Mouse (Mus musculus) liver, postnatal 0 days (tissue): ENCODE results near the gene Hist1h1c. TPM values are rescaled to one million over a fixed set of nuclear protein-coding genes. Genes with fewer than 3 reads are reported as not detected.
"Not testable (repeated sequence)": the region's sequence is repeated elsewhere in the genome, so short reads cannot be mapped to it uniquely, and the experiment has no call there.

ENCODE experiments used
- ATAC-seq: fragments of 200-750 bp; cut with Nextera tagmentation; 2 replicates; pipeline ENCODE4 v1.8.0; 2017; ENCODE audit warnings: mild to moderate bottlenecking, moderate library complexity
- DNase-seq: peaks from one replicate; pipeline ENCODE4 v3.0.0-alpha.2; 2016
- H3K27ac ChIP-seq: fragments of 300-500 bp; sonication (generic); 2 replicates; pipeline ENCODE4 v1.5.1; 2014; ENCODE audit warnings: antibody characterized with exemption, moderate library complexity, mild to moderate bottlenecking, low read depth
- H3K27me3 ChIP-seq: fragments of 300-500 bp; sonication (generic); 2 replicates; pipeline ENCODE4 v1.6.1; 2014; ENCODE audit warnings: low read length, control low read depth, mixed read lengths; ENCODE audit not compliant: insufficient read depth
- H3K36me3 ChIP-seq: fragments of 300-500 bp; sonication (generic); replicated peaks from 2 replicates; pipeline ENCODE4 v1.6.1; 2014; ENCODE audit warnings: mild to moderate bottlenecking, control low read depth, low read length, moderate library complexity, mixed read lengths; ENCODE audit not compliant: insufficient read depth
- H3K4me1 ChIP-seq: fragments of 300-500 bp; sonication (generic); 2 replicates; pipeline ENCODE4 v1.6.1; 2014; ENCODE audit warnings: antibody characterized with exemption, mild to moderate bottlenecking, control low read depth; ENCODE audit not compliant: insufficient read depth
- H3K4me2 ChIP-seq: fragments of 300-500 bp; sonication (generic); 2 replicates; pipeline ENCODE4 v1.6.1; 2014; ENCODE audit warnings: low read depth, mild to moderate bottlenecking, low read length, moderate library complexity, mixed read lengths
- H3K4me3 ChIP-seq: fragments of 300-500 bp; sonication (generic); 2 replicates; pipeline ENCODE4 v1.5.1; 2014; ENCODE audit warnings: low read depth, low read length
- H3K9ac ChIP-seq: fragments of 300-500 bp; sonication (generic); replicated peaks from 2 replicates; pipeline ENCODE4 v1.6.1; 2014; ENCODE audit warnings: mild to moderate bottlenecking, moderate library complexity
- H3K9me3 ChIP-seq: fragments of 300-500 bp; sonication (generic); 2 replicates; pipeline ENCODE4 v1.6.1; 2016; ENCODE audit warnings: mild to moderate bottlenecking, control low read depth, low read length, mixed read lengths
- CTCF ChIP-seq: sonication (generic); IDR thresholded peaks from 2 replicates; pipeline ENCODE4 v1.5.1; 2016; ENCODE audit warnings: antibody characterized with exemption, low read depth
- EP300 ChIP-seq: IDR thresholded peaks from 2 replicates; pipeline ENCODE4 v1.6.1; 2016; ENCODE audit warnings: antibody characterized with exemption, low read depth, mild to moderate bottlenecking
- WGBS: fragments of 180-500 bp; shearing (Covaris S2); extraction: QIAGEN DNeasy Blood & Tissue Kit; methylation state at CpG from one replicate; pipeline ENCODE4 v1.1.7; 2014; ENCODE audit not compliant: insufficient replicate concordance; 5-methylcytosine and 5-hydroxymethylcytosine counted together
- polyA plus RNA-seq: library from polyadenylated mRNA; unstranded; fragments of >200 nt; fragmentation: Nextera tagmentation; extraction: Ambion mirVana; gene quantifications from 2 replicates; pipeline ENCODE4 v1.2.1, GENCODE M21; 2015

The Hist1h1c gene
- polyA plus RNA-seq, 1 experiment from 2014 or later = 69.6 TPM

GRCm38 (mm10) chr13:23709714-23710373 is 28.8 kb upstream of the Hist1h1c start:
- no peaks in the 10 kb centered on the region for H3K27me3 ChIP-seq
- no peaks in the 10 kb centered on the region for H3K9me3 ChIP-seq
- H3K27ac ChIP-seq = peak overlapping the region; percentile 93
- WGBS = 30% methylated on average over 15 of the region's 15 CpGs
- H3K4me2 ChIP-seq = peak overlapping the region; percentile 74
- H3K9ac ChIP-seq = peak overlapping the region; percentile 74
- H3K4me1 ChIP-seq = peaks cover 14% of the 10 kb centered on the region; the same call in 1 of the 2 replicates
- peak; percentile 58 for ATAC-seq
- no peaks in the 10 kb centered on the region for H3K36me3 ChIP-seq
- TF ChIP-seq CTCF (no peak), EP300 (no peak)
- DNase-seq = no peak
- H3K4me3 ChIP-seq = peak overlapping the region; percentile 51

GRCm38 (mm10) chr13:23710374-23711089 is 28.1 kb upstream of the Hist1h1c start, which contains the start of gene Hfe:
Gene Hfe, minus strand, starts transcription at chr13:23710854.
- peak; percentile 77 for ATAC-seq

GRCm38 (mm10) chr13:23716261-23717042 is 22.2 kb upstream of the Hist1h1c start:
- Histone ChIP-seq H3K9me3 (no peaks in the 10 kb centered on the region), H3K4me3 (no peak overlapping the region), H3K9ac (no peak overlapping the region), H3K4me2 (no peak overlapping the region), H3K4me1 (0 out of 2 replicates have a peak, but pooled peaks cover 5% of the 10 kb centered on the region), H3K27me3 (no peaks in the 10 kb centered on the region), H3K27ac (no peak overlapping the region), H3K36me3 (no peaks in the 10 kb centered on the region)
- WGBS = 51% methylated on average over 5 of the region's 5 CpGs
- DNase-seq (peak; percentile 10), ATAC-seq (peak; percentile 23; the same call in 1 of the 2 replicates)
- no peak for TF ChIP-seq CTCF
- no peak for TF ChIP-seq EP300

More at GRCm38 (mm10) chr13:23710374-23711089, 28.1 kb upstream of the Hist1h1c start, which contains the start of gene Hfe:
- Histone ChIP-seq H3K9me3 (no peaks in the 10 kb centered on the region), H3K9ac (peak within 1 kb of the TSS; percentile 74), H3K27ac (peak within 1 kb of the TSS; percentile 93), H3K27me3 (no peaks in the 10 kb centered on the region), H3K4me1 (peaks cover 14% of the 10 kb centered on the region; the same call in 1 of the 2 replicates), H3K4me3 (peak within 1 kb of the TSS; percentile 51), H3K36me3 (no peaks in the 10 kb centered on the region), H3K4me2 (peak within 1 kb of the TSS; percentile 74)
- DNase-seq = peak; percentile 76
- TF ChIP-seq CTCF (no peak), EP300 (no peak)
- 2% methylated on average over 15 of the region's 17 CpGs for WGBS

GRCm38 (mm10) chr13:23717176-23717575 is 21.4 kb upstream of the Hist1h1c start:
- ATAC-seq (no peak), DNase-seq (peak; percentile 11)
- H3K27ac ChIP-seq = peak overlapping the region; percentile 70; the same call in 1 of the 2 replicates
- no peaks in the 10 kb centered on the region for H3K27me3 ChIP-seq
- H3K4me2 ChIP-seq = no peak overlapping the region
- 0 out of 2 replicates have a peak, but pooled peaks cover 3% of the 10 kb centered on the region for H3K4me1 ChIP-seq
- TF ChIP-seq CTCF (no peak), EP300 (no peak)
- H3K4me3 ChIP-seq = no peak overlapping the region
- H3K36me3 ChIP-seq = no peaks in the 10 kb centered on the region
- 48% methylated on average over 11 of the region's 11 CpGs for WGBS
- no peaks in the 10 kb centered on the region for H3K9me3 ChIP-seq
- H3K9ac ChIP-seq = 0 out of 2 replicates have a peak overlapping the region, but pooled peaks have one; percentile 11

- H3K4me1 ChIP-seq, H3K9me3 ChIP-seq, H3K27me3 ChIP-seq, H3K4me3 ChIP-seq, H3K4me2 ChIP-seq, ATAC-seq, H3K36me3 ChIP-seq: not testable (repeated sequence)
- Histone ChIP-seq H3K9ac (0 out of 2 replicates have a peak overlapping the region, but pooled peaks have one; percentile 11), H3K27ac (peak overlapping the region; percentile 70; the same call in 1 of the 2 replicates)
- peak; percentile 14 for DNase-seq
- WGBS = 11% methylated on average over 2 of the region's 2 CpGs
Measured at GRCm38 (mm10) chr13:23717593-23718245, 20.9 kb upstream of the Hist1h1c start.
